Mouse (Mus musculus) olfactory bulb, adult 2 months (tissue): Measurements from ENCODE around the gene Cyfip1. TPM values are rescaled to one million over a fixed set of nuclear protein-coding genes. Genes with fewer than 3 reads are reported as not detected.

Experiments
- H3K27ac ChIP-seq: fragments of 200-500 bp; 2 replicates; pipeline ENCODE4 v1.5.1; 2012; ENCODE audit warnings: low read depth, low read length; ENCODE audit not compliant: insufficient read depth
- H3K4me1 ChIP-seq: fragments of 200-500 bp; 2 replicates; pipeline ENCODE4 v1.6.1; 2012; ENCODE audit warnings: low read length; ENCODE audit not compliant: control insufficient read depth, insufficient read depth
- H3K4me3 ChIP-seq: fragments of 200-500 bp; 2 replicates; pipeline ENCODE4 v1.5.1; 2012; ENCODE audit warnings: mild to moderate bottlenecking, low read depth, low read length, moderate library complexity; ENCODE audit not compliant: insufficient read depth
- CTCF ChIP-seq: fragments of 200-500 bp; IDR thresholded peaks from 2 replicates; pipeline ENCODE4 v1.5.1; 2012; ENCODE audit warnings: low read depth, mild to moderate bottlenecking, low read length, moderate library complexity; ENCODE audit not compliant: insufficient read depth
- POLR2A ChIP-seq: fragments of 200-500 bp; IDR thresholded peaks from 2 replicates; pipeline ENCODE4 v1.6.1; 2012; ENCODE audit warnings: mild to moderate bottlenecking, low read depth, low read length, moderate library complexity; ENCODE audit not compliant: insufficient read depth
- WGBS: fragments of 180-500 bp; shearing (Covaris S2); methylation state at CpG from one replicate; pipeline ENCODE4 v1.1.7; 2018; 5-methylcytosine and 5-hydroxymethylcytosine counted together
- polyA plus RNA-seq: library from polyadenylated mRNA; stranded (reverse); fragments of >200 nt; gene quantifications from 2 replicates; pipeline ENCODE4 v1.2.4, GENCODE M21; 2012; ENCODE audit warnings: low replicate concordance; ENCODE audit not compliant: missing spikeins, insufficient read depth, insufficient read length

The Cyfip1 gene
- polyA plus RNA-seq, 1 experiment: not detected

GRCm38 (mm10) chr7:55841977-55842503 lies 495 bp downstream of the Cyfip1 start:
- Histone ChIP-seq H3K4me1 (peaks cover 2% of the 10 kb centered on the region), H3K27ac (peak overlapping the region; percentile 88), H3K4me3 (peak overlapping the region; percentile 91)
- WGBS: under 1% methylated on average over 47 of the region's 47 CpGs
- TF ChIP-seq POLR2A (0 out of 2 replicates have a peak, but pooled peaks have one; percentile 38), CTCF (no peak)

GRCm38 (mm10) chr7:55842504-55843152 lies 1.1 kb downstream of the Cyfip1 start:
- H3K27ac ChIP-seq: peak overlapping the region; percentile 88
- H3K4me3 ChIP-seq: peak overlapping the region; percentile 91
- TF ChIP-seq CTCF (no peak), POLR2A (no peak)
- peaks cover 2% of the 10 kb centered on the region for H3K4me1 ChIP-seq
- under 1% methylated on average over 40 of the region's 40 CpGs for WGBS

- WGBS: 41% methylated on average over 9 of the region's 9 CpGs
- H3K27ac ChIP-seq: peak overlapping the region; percentile 62
- H3K4me1 ChIP-seq: peaks cover 7% of the 10 kb centered on the region
- no peak for TF ChIP-seq CTCF
- no peak for TF ChIP-seq POLR2A
- H3K4me3 ChIP-seq: no peak overlapping the region
Observed at GRCm38 (mm10) chr7:55846606-55847312, 5.2 kb downstream of the Cyfip1 start.

GRCm38 (mm10) chr7:55849948-55850571 lies 8.5 kb downstream of the Cyfip1 start:
- H3K4me1 ChIP-seq: peaks cover 5% of the 10 kb centered on the region
- 9% methylated on average over 14 of the region's 14 CpGs for WGBS

GRCm38 (mm10) chr7:55852787-55853186 lies 11.2 kb downstream of the Cyfip1 start:
- no peak overlapping the region for H3K27ac ChIP-seq
- peaks cover 10% of the 10 kb centered on the region for H3K4me1 ChIP-seq
- no peak overlapping the region for H3K4me3 ChIP-seq
- TF ChIP-seq CTCF (no peak), POLR2A (no peak)
- WGBS: 43% methylated on average over 3 of the region's 3 CpGs

More at GRCm38 (mm10) chr7:55849948-55850571, 8.5 kb downstream of the Cyfip1 start:
- Histone ChIP-seq H3K4me3 (no peak overlapping the region), H3K27ac (peak overlapping the region; percentile 100)
- TF ChIP-seq CTCF (no peak), POLR2A (no peak)

- H3K4me3 ChIP-seq: no peak overlapping the region
- TF ChIP-seq POLR2A: no peak
- no peak for TF ChIP-seq CTCF
- H3K4me1 ChIP-seq: peaks cover 15% of the 10 kb centered on the region
- H3K27ac ChIP-seq: no peak overlapping the region
- WGBS: 72% methylated on average over 3 of the region's 3 CpGs
Observed at GRCm38 (mm10) chr7:55855597-55855996, 14.1 kb downstream of the Cyfip1 start.

- 96% methylated on average over 4 of the region's 4 CpGs for WGBS
- Histone ChIP-seq H3K4me1 (peaks cover 13% of the 10 kb centered on the region), H3K27ac (no peak overlapping the region), H3K4me3 (no peak overlapping the region)
- TF ChIP-seq POLR2A (no peak), CTCF (no peak)
Observed at GRCm38 (mm10) chr7:55856741-55857140, 15.2 kb downstream of the Cyfip1 start.

GRCm38 (mm10) chr7:55857729-55858128 lies 16.2 kb downstream of the Cyfip1 start:
- TF ChIP-seq POLR2A (no peak), CTCF (no peak)
- Histone ChIP-seq H3K4me3 (no peak overlapping the region), H3K27ac (no peak overlapping the region), H3K4me1 (peaks cover 13% of the 10 kb centered on the region)
- 31% methylated on average over 2 of the region's 2 CpGs for WGBS
